Mouse (Mus musculus): ENCODE data around the gene Ccdc50.
A peak's percentile ranks its signal among the peaks of the same experiment; 100 is the strongest.

Gene Ccdc50

GRCm38 (mm10) chr16:27388761-27389451 lies at the start of gene Ccdc50:
Ccdc50 (plus strand) TSS chr16:27388869.
- DNase-seq (ENCODE audit: extremely low read depth, insufficient read length, low spot score), result peak; percentile 89

GRCm38 (mm10) chr16:27347521-27347920 lies 41.1 kb upstream of the Ccdc50 start:
- no peak for DNase-seq (ENCODE audit: extremely low read depth, insufficient read length, low spot score)

GRCm38 (mm10) chr16:27348359-27348758 lies 40.3 kb upstream of the Ccdc50 start:
- no peak for DNase-seq (ENCODE audit: extremely low read depth, insufficient read length, low spot score)

GRCm38 (mm10) chr16:27349235-27349634 lies 39.4 kb upstream of the Ccdc50 start:
- peak; percentile 7 for DNase-seq (ENCODE audit: extremely low read depth, insufficient read length, low spot score)

- no peak for DNase-seq (ENCODE audit: extremely low read depth, insufficient read length, low spot score)
Observed at GRCm38 (mm10) chr16:27349878-27350532, 38.7 kb upstream of the Ccdc50 start.

GRCm38 (mm10) chr16:27354464-27354863 lies 34.2 kb upstream of the Ccdc50 start:
- no peak for DNase-seq (ENCODE audit: extremely low read depth, insufficient read length, low spot score)

- no peak for DNase-seq (ENCODE audit: extremely low read depth, insufficient read length, low spot score)
Observed at GRCm38 (mm10) chr16:27360059-27360458, 28.6 kb upstream of the Ccdc50 start.

- DNase-seq (ENCODE audit: extremely low read depth, insufficient read length, low spot score), result no peak
Observed at GRCm38 (mm10) chr16:27370191-27370590, 18.5 kb upstream of the Ccdc50 start, which contains the start of gene Uts2b. Uts2b (minus strand) TSS chr16:27370239.

GRCm38 (mm10) chr16:27370700-27371099 lies 18.0 kb upstream of the Ccdc50 start:
- no peak for DNase-seq (ENCODE audit: extremely low read depth, insufficient read length, low spot score)

GRCm38 (mm10) chr16:27374139-27374538 lies 14.5 kb upstream of the Ccdc50 start:
- DNase-seq (ENCODE audit: extremely low read depth, insufficient read length, low spot score), result no peak

- no peak for DNase-seq (ENCODE audit: extremely low read depth, insufficient read length, low spot score)
Observed at GRCm38 (mm10) chr16:27375318-27375717, 13.4 kb upstream of the Ccdc50 start.

- no peak for DNase-seq (ENCODE audit: extremely low read depth, insufficient read length, low spot score)
Observed at GRCm38 (mm10) chr16:27376556-27376955, 12.1 kb upstream of the Ccdc50 start.

- DNase-seq (ENCODE audit: extremely low read depth, insufficient read length, low spot score), result no peak
Observed at GRCm38 (mm10) chr16:27382217-27382616, 6.5 kb upstream of the Ccdc50 start.

- DNase-seq (ENCODE audit: extremely low read depth, insufficient read length, low spot score), result peak; percentile 18
Observed at GRCm38 (mm10) chr16:27384893-27385603, 3.6 kb upstream of the Ccdc50 start.

- no peak for DNase-seq (ENCODE audit: extremely low read depth, insufficient read length, low spot score)
Observed at GRCm38 (mm10) chr16:27385649-27386048, 3.0 kb upstream of the Ccdc50 start.

- DNase-seq (ENCODE audit: extremely low read depth, insufficient read length, low spot score), result no peak
Observed at GRCm38 (mm10) chr16:27386850-27387407, 1.7 kb upstream of the Ccdc50 start.

- peak; percentile 10 for DNase-seq (ENCODE audit: extremely low read depth, insufficient read length, low spot score)
Observed at GRCm38 (mm10) chr16:27387634-27388611, 746 bp upstream of the Ccdc50 start.

- peak; percentile 53 for DNase-seq (ENCODE audit: extremely low read depth, insufficient read length, low spot score)
Observed at GRCm38 (mm10) chr16:27389534-27390282, 1.0 kb downstream of the Ccdc50 start.

GRCm38 (mm10) chr16:27390306-27390705 lies 1.6 kb downstream of the Ccdc50 start:
- no peak for DNase-seq (ENCODE audit: extremely low read depth, insufficient read length, low spot score)

All from 3134 (cell line).